Mouse (Mus musculus) lung, embryonic 14.5 days (tissue): ENCODE results near the gene Sec24a. TPM values are rescaled to one million over a fixed set of nuclear protein-coding genes. Genes with fewer than 3 reads are reported as not detected.
A peak's percentile ranks its signal among the peaks of the same experiment; 100 is the strongest.

Experiments used
- ATAC-seq: fragments of 200-750 bp; cut with Nextera tagmentation; 2 replicates; pipeline ENCODE4 v1.8.0; 2017; ENCODE audit warnings: mild to moderate bottlenecking, moderate TSS enrichment, moderate library complexity; ENCODE audit not compliant: insufficient read depth
- DNase-seq: peaks from one replicate; pipeline ENCODE4 v3.0.0-alpha.2; 2015
- H3K27ac ChIP-seq: fragments of 300-500 bp; sonication (generic); 2 replicates; pipeline ENCODE4 v1.5.1; 2014; ENCODE audit warnings: low read depth, mild to moderate bottlenecking, moderate library complexity
- H3K27me3 ChIP-seq: fragments of 300-500 bp; sonication (generic); 2 replicates; pipeline ENCODE4 v1.6.1; 2014; ENCODE audit warnings: low read length, control low read depth; ENCODE audit not compliant: insufficient read depth
- H3K36me3 ChIP-seq: fragments of 300-500 bp; sonication (generic); 2 replicates; pipeline ENCODE4 v1.6.1; 2014; ENCODE audit warnings: control low read depth; ENCODE audit not compliant: insufficient read depth
- H3K4me1 ChIP-seq: fragments of 300-500 bp; sonication (generic); 2 replicates; pipeline ENCODE4 v1.6.1; 2014; ENCODE audit warnings: antibody characterized with exemption, control low read depth; ENCODE audit not compliant: insufficient read depth
- H3K4me2 ChIP-seq: fragments of 300-500 bp; sonication (generic); 2 replicates; pipeline ENCODE4 v1.6.1; 2014; ENCODE audit warnings: mild to moderate bottlenecking
- H3K4me3 ChIP-seq: fragments of 300-500 bp; sonication (generic); 2 replicates; pipeline ENCODE4 v1.5.1; 2014; ENCODE audit warnings: low read depth, low read length
- H3K9ac ChIP-seq: fragments of 300-500 bp; sonication (generic); 2 replicates; pipeline ENCODE4 v1.6.1; 2014
- H3K9me3 ChIP-seq: fragments of 300-500 bp; sonication (generic); 2 replicates; pipeline ENCODE4 v1.6.1; 2016; ENCODE audit warnings: low read depth, low read length, control low read depth
- CTCF ChIP-seq: IDR thresholded peaks from 2 replicates; pipeline ENCODE4 v1.5.1; 2016; ENCODE audit warnings: antibody characterized with exemption, low read depth
- WGBS: fragments of 180-500 bp; shearing (Covaris S2); extraction: QIAGEN DNeasy Blood & Tissue Kit; methylation state at CpG from one replicate; pipeline ENCODE4 v1.1.7; 2014; 5-methylcytosine and 5-hydroxymethylcytosine counted together
- polyA plus RNA-seq: library from polyadenylated mRNA; unstranded; fragments of >200 nt; fragmentation: Nextera tagmentation; extraction: Ambion mirVana; gene quantifications from 2 replicates; pipeline ENCODE4 v1.2.1, GENCODE M21; 2014

Gene Sec24a
- polyA plus RNA-seq: 16.3 and 16.8 TPM in 2 replicates

- ATAC-seq: peak; percentile 97
- Histone ChIP-seq H3K27ac (no peak within 1 kb of the TSS), H3K9ac (peak within 1 kb of the TSS; percentile 87), H3K36me3 (no peaks in the 10 kb centered on the region), H3K4me3 (peak within 1 kb of the TSS; percentile 95), H3K4me1 (peaks cover 3% of the 10 kb centered on the region; the same call in 1 of the 2 replicates), H3K4me2 (peak within 1 kb of the TSS; percentile 92), H3K27me3 (no peaks in the 10 kb centered on the region), H3K9me3 (no peaks in the 10 kb centered on the region)
- under 1% methylated on average over 30 of the region's 30 CpGs for WGBS
- DNase-seq: peak; percentile 87
- peak; percentile 45 for TF ChIP-seq CTCF
Observed at GRCm38 (mm10) chr11:51763213-51763907, at the start of gene Sec24a, which contains the start of gene Sar1b. Gene Sec24a (minus strand): TSS chr11:51763634. Gene Sar1b (plus strand): TSS chr11:51763687.

GRCm38 (mm10) chr11:51812022-51812546 lies 48.6 kb upstream of the Sec24a start:
- no peak overlapping the region for H3K9ac ChIP-seq
- H3K27me3 ChIP-seq: no peaks in the 10 kb centered on the region
- no peak overlapping the region for H3K4me2 ChIP-seq
- H3K27ac ChIP-seq: no peak overlapping the region
- 88% methylated on average over 8 of the region's 8 CpGs for WGBS
- H3K4me3 ChIP-seq: no peak overlapping the region
- TF ChIP-seq CTCF: no peak
- DNase-seq (no peak), ATAC-seq (no peak)
- peaks cover 18% of the 10 kb centered on the region for H3K36me3 ChIP-seq
- H3K9me3 ChIP-seq: no peaks in the 10 kb centered on the region
- H3K4me1 ChIP-seq: no peaks in the 10 kb centered on the region

- Histone ChIP-seq H3K4me3 (no peak overlapping the region), H3K36me3 (peaks cover 10% of the 10 kb centered on the region), H3K9me3 (no peaks in the 10 kb centered on the region), H3K4me2 (no peak overlapping the region), H3K9ac (no peak overlapping the region), H3K27ac (no peak overlapping the region), H3K27me3 (no peaks in the 10 kb centered on the region), H3K4me1 (no peaks in the 10 kb centered on the region)
- WGBS: 86% methylated on average over 4 of the region's 4 CpGs
- TF ChIP-seq CTCF: peak; percentile 48
- no peak for ATAC-seq
- no peak for DNase-seq
Observed at GRCm38 (mm10) chr11:51811230-51811629, 47.8 kb upstream of the Sec24a start.

- H3K9me3 ChIP-seq: no peaks in the 10 kb centered on the region
- peak; percentile 13; the same call in 1 of the 2 replicates for TF ChIP-seq CTCF
- no peak overlapping the region for H3K4me2 ChIP-seq
- H3K4me3 ChIP-seq: no peak overlapping the region
- 49% methylated on average over 6 of the region's 6 CpGs for WGBS
- DNase-seq: peak; percentile 78
- H3K27me3 ChIP-seq: no peaks in the 10 kb centered on the region
- H3K4me1 ChIP-seq: no peaks in the 10 kb centered on the region; the same call in 1 of the 2 replicates
- no peak for ATAC-seq
- no peak overlapping the region for H3K27ac ChIP-seq
- H3K9ac ChIP-seq: no peak overlapping the region
- H3K36me3 ChIP-seq: no peaks in the 10 kb centered on the region
Observed at GRCm38 (mm10) chr11:51809632-51810224, 46.3 kb upstream of the Sec24a start.

GRCm38 (mm10) chr11:51807108-51807879 lies 43.9 kb upstream of the Sec24a start:
- TF ChIP-seq CTCF: peak; percentile 1; the same call in 1 of the 2 replicates
- Histone ChIP-seq H3K4me1 (no peaks in the 10 kb centered on the region; the same call in 1 of the 2 replicates), H3K4me2 (no peak overlapping the region), H3K27ac (0 out of 2 replicates have a peak overlapping the region, but pooled peaks have one; percentile 3), H3K27me3 (no peaks in the 10 kb centered on the region), H3K4me3 (no peak overlapping the region), H3K9ac (no peak overlapping the region), H3K36me3 (no peaks in the 10 kb centered on the region), H3K9me3 (no peaks in the 10 kb centered on the region)
- 34% methylated on average over 13 of the region's 13 CpGs for WGBS
- ATAC-seq (no peak), DNase-seq (no peak)

GRCm38 (mm10) chr11:51805221-51805981 lies 42.0 kb upstream of the Sec24a start:
- peak overlapping the region; percentile 42 for H3K9ac ChIP-seq
- peak overlapping the region; percentile 72 for H3K4me2 ChIP-seq
- no peaks in the 10 kb centered on the region; the same call in 1 of the 2 replicates for H3K4me1 ChIP-seq
- peak; percentile 91 for DNase-seq
- H3K4me3 ChIP-seq: peak overlapping the region; percentile 47
- peak; percentile 74 for ATAC-seq
- no peaks in the 10 kb centered on the region for H3K27me3 ChIP-seq
- WGBS: 12% methylated on average over 17 of the region's 17 CpGs
- no peak for TF ChIP-seq CTCF
- H3K36me3 ChIP-seq: no peaks in the 10 kb centered on the region
- no peaks in the 10 kb centered on the region for H3K9me3 ChIP-seq
- H3K27ac ChIP-seq: peak overlapping the region; percentile 50
